Mouse (Mus musculus) heart, adult 2 months (tissue): ENCODE data around the gene Slc51b.

Experiments
- CTCF ChIP-seq: fragments of 200-600 bp; IDR thresholded peaks from 2 replicates; pipeline ENCODE4 v1.8.1; 2022; ENCODE audit warnings: antibody characterized with exemption, mild to moderate bottlenecking, moderate library complexity
- EP300 ChIP-seq: fragments of 200-500 bp; IDR thresholded peaks from 2 replicates; pipeline ENCODE4 v1.6.1; 2011; ENCODE audit warnings: low read depth, low read length, control low read depth; ENCODE audit not compliant: insufficient read depth
- POLR2A ChIP-seq: fragments of 200-500 bp; IDR thresholded peaks from 2 replicates; pipeline ENCODE4 v1.6.1; 2011; ENCODE audit warnings: mild to moderate bottlenecking, low read depth, low read length, control low read depth; ENCODE audit not compliant: insufficient read depth

- TF ChIP-seq EP300 (no peak), POLR2A (no peak), CTCF (no peak)
Observed at GRCm38 (mm10) chr9:65410378-65410777, 12.4 kb downstream of the Slc51b start.
